Mouse (Mus musculus) C2C12 (cell line): ENCODE results near the gene Myod1.

ENCODE experiments used
- CTCF ChIP-seq: IDR thresholded peaks from one replicate; pipeline ENCODE4 v1.5.1; 2011; ENCODE audit not compliant: control insufficient read depth, insufficient read depth, insufficient read length
- FOSL1 ChIP-seq: IDR thresholded peaks from one replicate; pipeline ENCODE4 v1.8.0; 2011; ENCODE audit warnings: mild to moderate bottlenecking, low read length; ENCODE audit not compliant: poor library complexity, insufficient read depth, severe bottlenecking

GRCm38 (mm10) chr7:46353216-46353615 lies 23.1 kb upstream of the Myod1 start:
- TF ChIP-seq CTCF (no peak), FOSL1 (no peak)
